Mouse (Mus musculus): ENCODE results near the gene Ddx19a.

DNA sequence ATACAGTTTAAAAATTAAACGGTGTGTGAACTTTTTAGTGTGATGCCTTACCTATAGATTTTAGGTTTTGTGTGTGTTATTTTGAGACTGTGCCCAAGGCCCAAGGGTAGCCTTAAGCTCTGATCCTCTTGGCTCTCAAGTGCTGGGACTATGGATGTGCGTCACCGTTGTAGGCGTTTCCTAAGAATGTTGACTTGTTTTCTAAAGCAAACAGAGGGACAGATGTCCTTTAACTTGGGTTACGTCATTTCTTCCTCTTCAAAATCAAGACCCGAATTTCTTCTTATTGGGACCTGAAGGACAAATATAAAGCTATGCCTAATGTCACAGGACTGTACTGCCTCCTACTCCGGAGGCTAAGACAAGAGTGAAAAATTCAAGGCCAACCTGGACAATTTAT is 35.3 kb upstream of the Ddx19a start, which contains the start of gene Aars:
- no peak for TF ChIP-seq CTCF (IDR thresholded peaks at IDR 0.05; ENCODE audit: control insufficient read depth, insufficient read depth, insufficient read length)
- no peak for TF ChIP-seq MAX (IDR thresholded peaks at IDR 0.05)
- TF ChIP-seq USF1 (IDR thresholded peaks at IDR 0.05; ENCODE audit: low read depth) = no peak
- no peak for TF ChIP-seq MYOD1 (IDR thresholded peaks at IDR 0.05; ENCODE audit: control insufficient read depth, insufficient read length, low read depth)
- no peak for TF ChIP-seq MYOG (IDR thresholded peaks at IDR 0.05; ENCODE audit: control insufficient read depth, extremely low read depth, insufficient read length)
- no peak for TF ChIP-seq FOSL1 (IDR thresholded peaks at IDR 0.05; ENCODE audit: insufficient read depth, low read length, poor library complexity, severe bottlenecking)
- TF ChIP-seq CEBPB (IDR thresholded peaks at IDR 0.05; ENCODE audit: low read depth) = no peak

All from C2C12 (cell line).